14 mouse cellular contexts compared by ENCODE assay signal in genomic region chr4:84356468-84357153, GRCm38 (mm10).
DNase-seq lines count a peak whose midpoint lies in the region; ATAC-seq and TF ChIP-seq lines count a peak whose summit lies in the region.
"Had no signal": no experiment of that assay in that cellular context is flagged by ENCODE, and none has a peak within 500 bp of the region (broad histone marks: within the 10 kb centered on the region; RNA-seq: fewer than 3 reads in every experiment).

No protein-coding gene starts in this region.

- no peaks in the 10 kb centered on the region for H3K9me3 ChIP-seq in lung, embryonic 14.5 days (ENCODE audit: low read depth, low read length)
- no peaks in the 10 kb centered on the region for H3K9me3 ChIP-seq in embryonic facial prominence, embryonic 12.5 days
- no peaks in the 10 kb centered on the region for H3K9me3 ChIP-seq in limb, embryonic 12.5 days
- H3K9me3 ChIP-seq: liver, embryonic 13.5 days had no signal

- no peak overlapping the region for H3K9ac ChIP-seq in lung, embryonic 14.5 days
- H3K9ac ChIP-seq in embryonic facial prominence, embryonic 12.5 days: no peak overlapping the region
- H3K9ac ChIP-seq in limb, embryonic 12.5 days (replicated peaks): no peak overlapping the region
- H3K9ac ChIP-seq: liver, embryonic 13.5 days had no signal

- no peak for TF ChIP-seq POLR2A in kidney, adult 2 months (IDR thresholded peaks at IDR 0.05; ENCODE audit: low read depth, low read length)

- TF ChIP-seq CTCF in lung, embryonic 14.5 days (IDR thresholded peaks at IDR 0.05; ENCODE audit: low read depth): no peak
- no peak for TF ChIP-seq CTCF in kidney, adult 2 months (conservative IDR thresholded peaks at IDR 0.05; ENCODE audit: insufficient read depth, insufficient read length, low read depth, low read length)

- no peak overlapping the region for H3K4me2 ChIP-seq in lung, embryonic 14.5 days
- no peak overlapping the region for H3K4me2 ChIP-seq in embryonic facial prominence, embryonic 12.5 days (replicated peaks)
- H3K4me2 ChIP-seq in limb, embryonic 12.5 days: no peak overlapping the region
- H3K4me2 ChIP-seq: liver, embryonic 13.5 days had no signal

- H3K27ac ChIP-seq in lung, embryonic 14.5 days (ENCODE audit: low read depth): no peak overlapping the region
- peak overlapping the region; percentile 70 for H3K27ac ChIP-seq in embryonic facial prominence, embryonic 12.5 days
- peak overlapping the region; percentile 73 for H3K27ac ChIP-seq in limb, embryonic 12.5 days
- H3K27ac ChIP-seq in kidney, adult 2 months (ENCODE audit: insufficient read depth, low read depth, low read length): no peak overlapping the region
- H3K27ac ChIP-seq: heart, adult 2 months; liver, embryonic 13.5 days had no signal

- ATAC-seq in lung, embryonic 14.5 days (ENCODE audit: insufficient read depth): no peak
- no peak for ATAC-seq in embryonic facial prominence, embryonic 12.5 days (ENCODE audit: insufficient number of reproducible peaks, insufficient read depth, low FRiP score, low TSS enrichment)
- peak; percentile 56 for ATAC-seq in limb, embryonic 12.5 days (ENCODE audit: insufficient number of reproducible peaks, insufficient read depth, low FRiP score, low TSS enrichment, low read depth)

- H3K27me3 ChIP-seq in lung, embryonic 14.5 days (ENCODE audit: insufficient read depth, low read length): no peaks in the 10 kb centered on the region
- H3K27me3 ChIP-seq in embryonic facial prominence, embryonic 12.5 days: no peaks in the 10 kb centered on the region
- H3K27me3 ChIP-seq in limb, embryonic 12.5 days: no peaks in the 10 kb centered on the region
- no peaks in the 10 kb centered on the region for H3K27me3 ChIP-seq in kidney, adult 2 months (replicated peaks; ENCODE audit: control insufficient read depth, insufficient read depth, low read length)
- H3K27me3 ChIP-seq: liver, embryonic 13.5 days had no signal

- no peak overlapping the region for H3K4me3 ChIP-seq in lung, embryonic 14.5 days (ENCODE audit: low read depth, low read length)
- H3K4me3 ChIP-seq in embryonic facial prominence, embryonic 12.5 days: no peak overlapping the region
- H3K4me3 ChIP-seq in limb, embryonic 12.5 days (replicated peaks): no peak overlapping the region
- no peak overlapping the region for H3K4me3 ChIP-seq in kidney, adult 2 months (ENCODE audit: insufficient read depth, low read depth, low read length)
- H3K4me3 ChIP-seq: heart, adult 2 months; liver, embryonic 13.5 days had no signal

- 31% methylated on average over 8 of the region's 8 CpGs for WGBS in lung, embryonic 14.5 days
- 10% methylated on average over 8 of the region's 8 CpGs for WGBS in embryonic facial prominence, embryonic 12.5 days
- 18% methylated on average over 8 of the region's 8 CpGs for WGBS in limb, embryonic 12.5 days
- WGBS in kidney, adult 2 months: 59% methylated on average over 8 of the region's 8 CpGs

- peak; percentile 15 for DNase-seq in lung, embryonic 14.5 days
- no peak for DNase-seq in lung, postnatal 10 days
- DNase-seq in retina, postnatal 1 day: peak; percentile 56
- DNase-seq in frontal cortex, postnatal 36 days (ENCODE audit: low spot score in 2 of 2): no peak
- DNase-seq in kidney, adult 2 months: no peak
- DNase-seq: adrenal gland, adult 2 months; heart, adult 2 months; kidney, postnatal 25 days; layer of hippocampus, postnatal 36 days; liver, embryonic 13.5 days; lung, postnatal 4 days; thymus, postnatal 25 days had no signal

- peaks cover 9% of the 10 kb centered on the region; the same call in 1 of the 2 replicates for H3K4me1 ChIP-seq in lung, embryonic 14.5 days (ENCODE audit: insufficient read depth)
- H3K4me1 ChIP-seq in embryonic facial prominence, embryonic 12.5 days: peaks cover 30% of the 10 kb centered on the region
- H3K4me1 ChIP-seq in limb, embryonic 12.5 days (replicated peaks): peaks cover 36% of the 10 kb centered on the region
- H3K4me1 ChIP-seq in kidney, adult 2 months (ENCODE audit: control insufficient read depth, insufficient read depth, low read length): no peaks in the 10 kb centered on the region
- H3K4me1 ChIP-seq: liver, embryonic 13.5 days had no signal

- no peaks in the 10 kb centered on the region for H3K36me3 ChIP-seq in lung, embryonic 14.5 days (ENCODE audit: insufficient read depth)
- no peaks in the 10 kb centered on the region for H3K36me3 ChIP-seq in embryonic facial prominence, embryonic 12.5 days
- H3K36me3 ChIP-seq in limb, embryonic 12.5 days: no peaks in the 10 kb centered on the region
- H3K36me3 ChIP-seq in kidney, adult 2 months (ENCODE audit: control insufficient read depth, insufficient read depth, low read length): no peaks in the 10 kb centered on the region
- H3K36me3 ChIP-seq: liver, embryonic 13.5 days had no signal

Comparison
In these comparisons a context has a peak if more than half of its experiments do, and no peak if none do; other contexts are left out.
1. DNase-seq: peak in lung, embryonic 14.5 days (single experiment) and retina, postnatal 1 day (single experiment); none in lung, postnatal 10 days (single experiment), frontal cortex, postnatal 36 days (0 of 2) and kidney, adult 2 months (single experiment).
2. H3K27ac ChIP-seq: peak in embryonic facial prominence, embryonic 12.5 days (single experiment) and limb, embryonic 12.5 days (single experiment); none in lung, embryonic 14.5 days (single experiment) and kidney, adult 2 months (single experiment).